In genomic region chr10:52418931-52419330, GRCm38 (mm10) we compare ENCODE assay signal across 9 mouse cellular contexts. TPM values are rescaled to one million over a fixed set of nuclear protein-coding genes. Genes with fewer than 3 reads are reported as not detected.
DNase-seq lines count a peak whose midpoint lies in the region; ATAC-seq lines count a peak whose summit lies in the region.
"Had no signal": no experiment of that assay in that cellular context is flagged by ENCODE, and none has a peak within 500 bp of the region (broad histone marks: within the 10 kb centered on the region; RNA-seq: fewer than 3 reads in every experiment).

No protein-coding gene starts in this region.

- H3K4me1 ChIP-seq in lung, embryonic 15.5 days = peaks cover 24% of the 10 kb centered on the region
- peaks cover 19% of the 10 kb centered on the region; the same call in 1 of the 2 replicates for H3K4me1 ChIP-seq in embryonic facial prominence, embryonic 15.5 days
- H3K4me1 ChIP-seq in limb, embryonic 11.5 days (ENCODE audit: control insufficient read depth, insufficient read depth, low read length) = peaks cover 7% of the 10 kb centered on the region
- peaks cover 30% of the 10 kb centered on the region for H3K4me1 ChIP-seq in neural tube, embryonic 15.5 days

- no peaks in the 10 kb centered on the region for H3K27me3 ChIP-seq in lung, embryonic 15.5 days
- no peaks in the 10 kb centered on the region for H3K27me3 ChIP-seq in embryonic facial prominence, embryonic 15.5 days
- H3K27me3 ChIP-seq in limb, embryonic 11.5 days (ENCODE audit: control insufficient read depth, insufficient read depth, low read length) = no peaks in the 10 kb centered on the region
- no peaks in the 10 kb centered on the region for H3K27me3 ChIP-seq in neural tube, embryonic 15.5 days (replicated peaks)

- DNase-seq in lung, postnatal 25 days (ENCODE audit: low spot score) = no peak
- DNase-seq in limb, embryonic 11.5 days (ENCODE audit: low spot score) = no peak
- DNase-seq in gastrocnemius, postnatal 10 days = no peak
- no peak for DNase-seq in thymus, postnatal 25 days
- DNase-seq in layer of hippocampus, adult 8-10 months (ENCODE audit: low spot score in 2 of 2) = no peak
- DNase-seq: thymus, postnatal 36 days had no signal

- H3K9me3 ChIP-seq in lung, embryonic 15.5 days = no peaks in the 10 kb centered on the region
- no peaks in the 10 kb centered on the region for H3K9me3 ChIP-seq in embryonic facial prominence, embryonic 15.5 days (replicated peaks)
- H3K9me3 ChIP-seq in limb, embryonic 11.5 days (ENCODE audit: control insufficient read depth, low read length) = no peaks in the 10 kb centered on the region
- no peaks in the 10 kb centered on the region for H3K9me3 ChIP-seq in neural tube, embryonic 15.5 days (replicated peaks)

- peak overlapping the region; percentile 95; the same call in 1 of the 2 replicates for H3K9ac ChIP-seq in lung, embryonic 15.5 days
- peak overlapping the region; percentile 76; the same call in 1 of the 2 replicates for H3K9ac ChIP-seq in embryonic facial prominence, embryonic 15.5 days
- no peak overlapping the region for H3K9ac ChIP-seq in limb, embryonic 11.5 days (ENCODE audit: low read length)
- H3K9ac ChIP-seq in neural tube, embryonic 15.5 days (replicated peaks) = peak overlapping the region; percentile 80

- peak overlapping the region; percentile 70 for H3K4me2 ChIP-seq in lung, embryonic 15.5 days
- peak overlapping the region; percentile 54 for H3K4me2 ChIP-seq in embryonic facial prominence, embryonic 15.5 days (replicated peaks)
- H3K4me2 ChIP-seq in limb, embryonic 11.5 days (ENCODE audit: low read depth, severe bottlenecking) = peak overlapping the region; percentile 60
- H3K4me2 ChIP-seq in neural tube, embryonic 15.5 days = peak overlapping the region; percentile 68

- H3K27ac ChIP-seq in lung, embryonic 15.5 days = no peak overlapping the region
- no peak overlapping the region for H3K27ac ChIP-seq in embryonic facial prominence, embryonic 15.5 days (replicated peaks)
- no peak overlapping the region for H3K27ac ChIP-seq in limb, embryonic 11.5 days (replicated peaks; ENCODE audit: low read depth, low read length)
- 0 out of 2 replicates have a peak overlapping the region, but pooled peaks have one; percentile 99 for H3K27ac ChIP-seq in neural tube, embryonic 15.5 days (replicated peaks)

- ATAC-seq in lung, embryonic 15.5 days (ENCODE audit: borderline replicate concordance, extremely low read depth, low FRiP score, low TSS enrichment) = no peak
- ATAC-seq in embryonic facial prominence, embryonic 15.5 days (ENCODE audit: insufficient number of reproducible peaks, low FRiP score, low TSS enrichment, low read depth) = no peak
- ATAC-seq in limb, embryonic 11.5 days (ENCODE audit: insufficient number of reproducible peaks, low FRiP score, low TSS enrichment, low read depth) = no peak
- ATAC-seq in neural tube, embryonic 15.5 days (ENCODE audit: low FRiP score) = no peak

- H3K4me3 ChIP-seq in lung, embryonic 15.5 days = peak overlapping the region; percentile 100
- H3K4me3 ChIP-seq in embryonic facial prominence, embryonic 15.5 days (replicated peaks) = peak overlapping the region; percentile 85
- H3K4me3 ChIP-seq in limb, embryonic 11.5 days (ENCODE audit: low read depth, low read length) = peak overlapping the region; percentile 88
- peak overlapping the region; percentile 89 for H3K4me3 ChIP-seq in neural tube, embryonic 15.5 days (replicated peaks)

- 29% methylated on average over 5 of the region's 5 CpGs for WGBS in lung, embryonic 15.5 days
- WGBS in embryonic facial prominence, embryonic 15.5 days = 57% methylated on average over 5 of the region's 5 CpGs
- 75% methylated on average over 5 of the region's 5 CpGs for WGBS in limb, embryonic 11.5 days
- 44% methylated on average over 5 of the region's 5 CpGs for WGBS in neural tube, embryonic 15.5 days

- no peaks in the 10 kb centered on the region for H3K36me3 ChIP-seq in lung, embryonic 15.5 days
- no peaks in the 10 kb centered on the region for H3K36me3 ChIP-seq in embryonic facial prominence, embryonic 15.5 days
- no peaks in the 10 kb centered on the region for H3K36me3 ChIP-seq in limb, embryonic 11.5 days (ENCODE audit: control insufficient read depth, insufficient read depth, low read length)
- H3K36me3 ChIP-seq in neural tube, embryonic 15.5 days = no peaks in the 10 kb centered on the region

RNA-seq across cellular contexts. Expression of gene Nus1, which starts 1.6 kb away (rescaled TPM):
- polyA plus RNA-seq in lung, embryonic 15.5 days (2015; fragmentation: Nextera tagmentation; extraction: Ambion mirVana) = 10.9 and 11.8 TPM in 2 replicates
- 13.0 and 14.4 TPM in 2 replicates for polyA plus RNA-seq in embryonic facial prominence, embryonic 15.5 days (2015; fragmentation: Nextera tagmentation; extraction: Ambion mirVana)
- 15.7 and 19.2 TPM in 2 replicates for polyA plus RNA-seq in limb, embryonic 11.5 days (2014; fragmentation: Nextera tagmentation; extraction: Ambion mirVana)
- polyA plus RNA-seq in neural tube, embryonic 15.5 days (2015; fragmentation: Nextera tagmentation; extraction: Ambion mirVana) = 20.3 and 21.3 TPM in 2 replicates
- 10 to 100 TPM; 19.4 to 21.5 TPM for total RNA-seq in gastrocnemius, postnatal 10 days (2021)
- total RNA-seq in layer of hippocampus, adult 8-10 months (2022) = 10 to 100 TPM; 55.9 to 75.5 (median 64.1) TPM

RNA-seq across cellular contexts. Expression of gene Nepn, which starts 30.2 kb away (rescaled TPM):
- polyA plus RNA-seq in lung, embryonic 15.5 days (2015; fragmentation: Nextera tagmentation; extraction: Ambion mirVana) = not detected in 2 replicates
- not detected in 2 replicates for polyA plus RNA-seq in embryonic facial prominence, embryonic 15.5 days (2015; fragmentation: Nextera tagmentation; extraction: Ambion mirVana)
- not detected in 2 replicates for polyA plus RNA-seq in limb, embryonic 11.5 days (2014; fragmentation: Nextera tagmentation; extraction: Ambion mirVana)
- 0.20 TPM in 1 of 2 replicates, not detected in the other for polyA plus RNA-seq in neural tube, embryonic 15.5 days (2015; fragmentation: Nextera tagmentation; extraction: Ambion mirVana)
- total RNA-seq in gastrocnemius, postnatal 10 days (2021) = not detected
- total RNA-seq in layer of hippocampus, adult 8-10 months (2022) = not detected

RNA-seq across cellular contexts. Expression of gene Gopc, which starts 37.0 kb away (rescaled TPM):
- 22.3 and 22.7 TPM in 2 replicates for polyA plus RNA-seq in lung, embryonic 15.5 days (2015; fragmentation: Nextera tagmentation; extraction: Ambion mirVana)
- 20.2 and 21.1 TPM in 2 replicates for polyA plus RNA-seq in embryonic facial prominence, embryonic 15.5 days (2015; fragmentation: Nextera tagmentation; extraction: Ambion mirVana)
- polyA plus RNA-seq in limb, embryonic 11.5 days (2014; fragmentation: Nextera tagmentation; extraction: Ambion mirVana) = 15.8 and 16.2 TPM in 2 replicates
- 28.7 and 30.4 TPM in 2 replicates for polyA plus RNA-seq in neural tube, embryonic 15.5 days (2015; fragmentation: Nextera tagmentation; extraction: Ambion mirVana)
- 10 to 100 TPM; 12.9 to 15.7 TPM for total RNA-seq in gastrocnemius, postnatal 10 days (2021)
- 10 to 100 TPM; 35.3 to 40.5 (median 39.4) TPM for total RNA-seq in layer of hippocampus, adult 8-10 months (2022)
